1 mouse cellular context compared by ENCODE assay signal in genomic region chr11:6525241-6525640, GRCm38 (mm10).
TF ChIP-seq lines count a peak whose summit lies in the region.

No protein-coding gene starts in this region.

TF ChIP-seq in ES-E14, 5 proteins besides CTCF, POLR2A, EP300 and RAD21 (continued from another document):
- TF ChIP-seq CHD2 (IDR thresholded peaks at IDR 0.05; ENCODE audit: low read depth, low read length), result no peak
